Mouse (Mus musculus) liver, embryonic 11.5 days (tissue): Measurements from ENCODE around the gene Traf2. TPM values are rescaled to one million over a fixed set of nuclear protein-coding genes. Genes with fewer than 3 reads are reported as not detected.

Source experiments
- ATAC-seq: fragments of 200-750 bp; cut with Nextera tagmentation; replicated peaks from 2 replicates; pipeline ENCODE4 v1.8.0; 2017; ENCODE audit warnings: moderate number of reproducible peaks, mild to moderate bottlenecking, moderate TSS enrichment, moderate library complexity; ENCODE audit not compliant: low FRiP score
- DNase-seq: peaks from one replicate; pipeline ENCODE4 v3.0.0-alpha.2; 2017; ENCODE audit warnings: low spot score
- H3K27ac ChIP-seq: fragments of 300-500 bp; sonication (generic); 2 replicates; pipeline ENCODE4 v1.5.1; 2014; ENCODE audit warnings: mild to moderate bottlenecking, low read depth, low read length, control low read depth
- H3K27me3 ChIP-seq: fragments of 300-500 bp; sonication (generic); replicated peaks from 2 replicates; pipeline ENCODE4 v1.6.1; 2014; ENCODE audit warnings: low read length, mixed read lengths; ENCODE audit not compliant: control insufficient read depth, insufficient read depth
- H3K36me3 ChIP-seq: fragments of 300-500 bp; sonication (generic); 2 replicates; pipeline ENCODE4 v1.6.1; 2014; ENCODE audit warnings: mild to moderate bottlenecking, low read length, moderate library complexity, mixed read lengths; ENCODE audit not compliant: control insufficient read depth, insufficient read depth
- H3K4me1 ChIP-seq: fragments of 300-500 bp; sonication (generic); replicated peaks from 2 replicates; pipeline ENCODE4 v1.6.1; 2014; ENCODE audit warnings: low read length, mixed read lengths; ENCODE audit not compliant: control insufficient read depth, insufficient read depth
- H3K4me2 ChIP-seq: fragments of 300-500 bp; sonication (generic); 2 replicates; pipeline ENCODE4 v1.6.1; 2014; ENCODE audit warnings: mild to moderate bottlenecking, control low read depth, moderate library complexity
- H3K4me3 ChIP-seq: fragments of 300-500 bp; sonication (generic); 2 replicates; pipeline ENCODE4 v1.5.1; 2014; ENCODE audit warnings: low read depth, low read length, control low read depth
- H3K9ac ChIP-seq: fragments of 300-500 bp; sonication (generic); 2 replicates; pipeline ENCODE4 v1.6.1; 2014; ENCODE audit warnings: low read depth, low read length, control low read depth
- H3K9me3 ChIP-seq: fragments of 300-500 bp; sonication (generic); 2 replicates; pipeline ENCODE4 v1.6.1; 2016; ENCODE audit warnings: low read length, inconsistent platforms, mixed read lengths; ENCODE audit not compliant: control insufficient read depth
- WGBS: fragments of 180-500 bp; shearing (Covaris S2); extraction: QIAGEN DNeasy Blood & Tissue Kit; methylation state at CpG from one replicate; pipeline ENCODE4 v1.1.7; 2014; 5-methylcytosine and 5-hydroxymethylcytosine counted together
- polyA plus RNA-seq: library from polyadenylated mRNA; unstranded; fragments of >200 nt; fragmentation: Nextera tagmentation; extraction: Ambion mirVana; gene quantifications from 2 replicates; pipeline ENCODE4 v1.2.1, GENCODE M21; 2014

Gene Traf2
- polyA plus RNA-seq, 1 experiment from 2014 or later = 28.0 TPM

DNA sequence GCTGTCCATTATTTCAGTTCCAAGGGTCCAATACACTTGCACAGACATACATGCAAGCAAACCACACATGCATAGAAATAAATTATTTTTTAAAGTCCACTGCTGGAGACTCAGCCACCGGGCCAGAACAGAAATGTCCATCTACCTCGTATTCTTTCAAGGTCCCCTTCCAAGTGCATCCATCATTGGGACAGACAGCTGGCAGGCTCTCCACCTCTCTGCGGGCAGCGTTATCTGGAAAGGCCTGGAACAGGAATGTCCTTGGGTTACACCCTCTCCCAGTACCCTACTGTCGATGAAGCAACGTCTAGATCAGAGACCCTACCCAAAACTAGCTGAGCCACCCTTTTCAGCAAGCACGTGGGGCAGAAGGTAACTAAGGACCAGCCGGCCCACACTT is 10.2 kb downstream of the Traf2 start:
- DNase-seq (no peak), ATAC-seq (no peak)
- no peak overlapping the region for H3K4me3 ChIP-seq
- H3K36me3 ChIP-seq = peaks cover 19% of the 10 kb centered on the region; the same call in 1 of the 2 replicates
- H3K27me3 ChIP-seq = no peaks in the 10 kb centered on the region
- no peak overlapping the region for H3K4me2 ChIP-seq
- no peak overlapping the region for H3K9ac ChIP-seq
- no peaks in the 10 kb centered on the region for H3K9me3 ChIP-seq
- no peaks in the 10 kb centered on the region for H3K4me1 ChIP-seq
- no peak overlapping the region for H3K27ac ChIP-seq
- WGBS = 84% methylated on average over 8 of the region's 8 CpGs

DNA sequence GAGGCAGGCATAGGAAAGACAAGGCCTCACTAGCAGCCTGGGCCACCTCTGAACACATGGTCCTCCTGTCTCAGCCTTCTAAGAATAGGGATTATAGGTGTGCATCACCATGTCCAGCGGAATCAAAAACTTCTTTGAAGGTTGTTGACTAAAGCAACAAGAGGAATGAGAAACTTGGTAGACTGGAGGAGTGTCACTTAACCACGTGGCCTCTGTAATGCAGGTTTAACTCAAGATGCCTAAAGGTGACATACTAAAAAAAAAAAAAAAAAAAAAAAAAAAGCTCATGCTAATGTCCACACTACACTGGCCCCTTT is 11.9 kb downstream of the Traf2 start:
- H3K9me3 ChIP-seq = no peaks in the 10 kb centered on the region
- ATAC-seq (no peak), DNase-seq (no peak)
- no peaks in the 10 kb centered on the region for H3K4me1 ChIP-seq
- peaks cover 24% of the 10 kb centered on the region for H3K36me3 ChIP-seq
- no peak overlapping the region for H3K9ac ChIP-seq
- H3K4me2 ChIP-seq = no peak overlapping the region
- H3K27me3 ChIP-seq = no peaks in the 10 kb centered on the region
- H3K4me3 ChIP-seq = no peak overlapping the region
- H3K27ac ChIP-seq = no peak overlapping the region
- 96% methylated on average over 2 of the region's 2 CpGs for WGBS

DNA sequence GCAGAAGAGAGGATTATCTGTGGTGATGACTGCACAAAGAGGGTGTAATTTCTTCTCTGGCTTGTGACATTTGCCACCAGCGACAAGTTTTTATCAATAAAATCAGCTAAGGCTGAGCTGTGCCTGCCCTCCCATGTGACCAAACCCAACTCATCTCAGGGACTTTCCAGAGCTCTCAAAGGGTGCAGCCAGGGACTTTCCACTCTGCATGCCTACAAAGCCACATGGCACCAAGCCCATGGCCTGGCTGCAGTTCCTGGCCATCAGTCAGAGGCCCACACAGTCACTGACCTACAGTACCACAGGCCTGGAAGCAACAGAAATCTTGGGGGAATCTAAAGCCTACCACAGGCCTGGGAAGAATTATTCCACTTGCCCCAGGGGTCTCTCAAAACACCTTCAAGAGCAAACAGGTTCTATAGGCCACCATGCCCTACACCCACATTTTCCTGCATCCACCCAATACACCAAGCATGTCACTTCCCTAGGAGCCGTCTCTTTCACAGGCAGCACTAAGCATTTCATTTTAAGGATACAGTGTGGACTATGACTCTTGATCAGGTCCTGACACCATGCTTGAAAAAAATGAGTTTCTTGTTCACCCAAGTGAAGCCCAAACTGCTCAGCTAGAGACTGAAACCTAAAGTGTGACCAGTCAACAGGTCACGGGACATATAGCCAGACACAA is 12.4 kb downstream of the Traf2 start:
- Histone ChIP-seq H3K27me3 (no peaks in the 10 kb centered on the region), H3K4me2 (no peak overlapping the region), H3K4me1 (no peaks in the 10 kb centered on the region), H3K9me3 (no peaks in the 10 kb centered on the region), H3K36me3 (peaks cover 24% of the 10 kb centered on the region), H3K27ac (no peak overlapping the region), H3K4me3 (no peak overlapping the region), H3K9ac (no peak overlapping the region)
- no peak for ATAC-seq
- no peak for DNase-seq
- WGBS = 81% methylated on average over 3 of the region's 3 CpGs

DNA sequence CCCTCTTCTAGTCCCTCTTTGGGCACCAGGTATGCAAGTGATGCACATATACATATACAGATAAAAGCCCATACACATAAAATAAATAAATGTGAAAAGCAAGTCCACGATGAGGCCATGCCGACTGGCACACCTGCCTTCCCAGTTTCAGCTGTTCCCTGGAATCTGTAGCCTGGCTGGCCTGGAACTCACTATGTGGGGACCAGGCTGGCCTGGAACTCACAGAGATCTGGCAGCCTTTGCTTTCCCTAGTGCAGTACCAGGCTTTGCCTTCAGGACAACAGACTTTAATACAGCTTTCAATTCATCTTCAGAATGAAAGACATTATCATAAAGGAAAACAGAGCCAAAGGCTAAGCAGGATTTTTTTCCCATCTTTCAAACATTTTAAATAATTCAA is 13.0 kb downstream of the Traf2 start:
- DNase-seq (no peak), ATAC-seq (no peak)
- H3K4me1 ChIP-seq = no peaks in the 10 kb centered on the region
- no peak overlapping the region for H3K27ac ChIP-seq
- H3K27me3 ChIP-seq = no peaks in the 10 kb centered on the region
- no peak overlapping the region for H3K4me2 ChIP-seq
- 90% methylated on average over 2 of the region's 2 CpGs for WGBS
- peaks cover 30% of the 10 kb centered on the region for H3K36me3 ChIP-seq
- H3K4me3 ChIP-seq = no peak overlapping the region
- H3K9ac ChIP-seq = no peak overlapping the region
- no peaks in the 10 kb centered on the region for H3K9me3 ChIP-seq

DNA sequence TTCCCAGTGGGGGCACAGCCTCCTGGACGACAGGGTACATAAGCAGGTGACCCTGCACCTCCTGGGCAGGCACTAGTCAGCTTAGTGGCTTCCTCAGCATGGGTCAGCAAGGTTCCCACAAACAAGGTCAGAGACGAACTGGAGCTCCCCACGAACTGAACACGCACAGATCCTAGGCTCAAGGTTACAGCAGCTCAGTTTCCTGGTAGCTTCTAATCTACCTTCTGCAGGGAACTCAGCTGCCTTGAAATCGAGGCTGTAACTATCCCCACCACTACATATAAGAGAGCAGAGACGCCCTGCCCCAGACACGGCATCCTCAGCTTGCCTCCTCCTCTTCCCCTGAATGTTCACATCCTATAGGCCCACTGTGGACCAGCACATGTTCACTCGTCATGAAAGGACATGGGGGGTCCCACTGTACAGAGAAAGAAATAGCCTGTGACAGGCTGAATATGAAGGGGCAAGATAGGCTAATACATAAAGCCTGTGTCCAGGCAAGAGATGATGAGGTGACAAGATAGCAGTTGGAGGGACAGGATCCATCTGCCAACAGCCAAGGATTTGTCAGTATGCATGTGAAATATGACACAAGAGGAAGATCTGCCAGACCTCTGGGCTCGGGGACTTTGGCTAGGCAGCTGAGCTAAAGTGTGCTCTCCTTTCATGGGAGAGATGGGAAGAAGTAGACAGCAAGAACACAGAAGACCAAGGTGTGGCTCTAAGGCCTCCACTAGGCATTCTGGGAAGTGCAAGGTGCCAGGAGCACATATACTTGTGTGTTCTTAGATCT is 20.0 kb downstream of the Traf2 start:
- Histone ChIP-seq H3K4me1 (no peaks in the 10 kb centered on the region), H3K4me3 (no peak overlapping the region), H3K27ac (no peak overlapping the region), H3K4me2 (no peak overlapping the region), H3K9ac (no peak overlapping the region), H3K27me3 (no peaks in the 10 kb centered on the region), H3K9me3 (no peaks in the 10 kb centered on the region), H3K36me3 (peaks cover 67% of the 10 kb centered on the region)
- WGBS = 83% methylated on average over 9 of the region's 9 CpGs
- ATAC-seq = no peak
- DNase-seq = no peak

DNA sequence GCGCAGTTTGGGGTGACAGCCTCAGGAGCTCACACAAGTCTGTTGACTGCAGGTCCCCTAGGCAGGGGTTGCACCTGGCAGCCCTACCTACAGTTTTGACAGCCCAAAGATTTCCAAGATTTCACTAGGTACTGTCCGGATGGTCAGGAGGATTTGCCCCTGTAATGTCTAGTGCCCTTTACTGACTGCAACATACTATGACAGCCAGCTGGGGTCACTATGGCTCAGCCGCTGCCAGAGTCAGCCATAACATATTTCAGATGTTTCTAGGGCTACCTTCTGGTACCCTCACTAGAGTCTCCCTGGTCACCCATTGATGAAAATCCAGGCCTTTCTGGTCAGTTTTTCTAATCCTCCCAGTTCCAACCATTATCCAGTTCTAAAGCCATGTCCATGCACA is 36.8 kb downstream of the Traf2 start:
- H3K4me1 ChIP-seq = no peaks in the 10 kb centered on the region
- DNase-seq = no peak
- H3K4me3 ChIP-seq = no peak overlapping the region
- H3K36me3 ChIP-seq = no peaks in the 10 kb centered on the region; the same call in 1 of the 2 replicates
- H3K27ac ChIP-seq = no peak overlapping the region
- H3K4me2 ChIP-seq = no peak overlapping the region
- 77% methylated on average over 3 of the region's 3 CpGs for WGBS
- H3K9me3 ChIP-seq = no peaks in the 10 kb centered on the region
- no peak for ATAC-seq
- no peaks in the 10 kb centered on the region for H3K27me3 ChIP-seq
- no peak overlapping the region for H3K9ac ChIP-seq

DNA sequence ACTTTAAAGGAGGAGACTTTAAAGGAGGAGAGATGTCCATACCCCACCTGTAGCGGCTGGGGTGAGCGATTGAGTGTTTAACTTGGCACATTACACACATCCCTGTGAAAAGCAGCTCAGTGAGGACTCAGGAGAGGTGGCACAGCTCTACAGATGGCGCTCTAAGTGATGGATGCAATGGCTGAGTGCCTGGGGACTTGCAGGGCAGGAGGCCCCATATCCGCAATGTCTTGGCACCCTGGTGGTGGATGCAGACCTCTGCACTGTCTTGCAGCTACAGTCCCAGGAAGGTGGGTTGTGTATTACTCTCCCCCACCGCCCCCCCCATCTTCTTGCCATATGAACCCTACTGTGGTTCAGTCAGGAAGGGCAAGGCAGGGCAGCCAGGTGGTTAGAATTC is 39.8 kb downstream of the Traf2 start:
- Histone ChIP-seq H3K27me3 (no peaks in the 10 kb centered on the region), H3K4me2 (no peak overlapping the region), H3K27ac (no peak overlapping the region), H3K4me3 (no peak overlapping the region), H3K4me1 (peaks cover 16% of the 10 kb centered on the region), H3K9ac (no peak overlapping the region), H3K36me3 (peaks cover 7% of the 10 kb centered on the region), H3K9me3 (no peaks in the 10 kb centered on the region)
- DNase-seq = no peak
- no peak for ATAC-seq
- WGBS = 44% methylated on average over 5 of the region's 5 CpGs

DNA sequence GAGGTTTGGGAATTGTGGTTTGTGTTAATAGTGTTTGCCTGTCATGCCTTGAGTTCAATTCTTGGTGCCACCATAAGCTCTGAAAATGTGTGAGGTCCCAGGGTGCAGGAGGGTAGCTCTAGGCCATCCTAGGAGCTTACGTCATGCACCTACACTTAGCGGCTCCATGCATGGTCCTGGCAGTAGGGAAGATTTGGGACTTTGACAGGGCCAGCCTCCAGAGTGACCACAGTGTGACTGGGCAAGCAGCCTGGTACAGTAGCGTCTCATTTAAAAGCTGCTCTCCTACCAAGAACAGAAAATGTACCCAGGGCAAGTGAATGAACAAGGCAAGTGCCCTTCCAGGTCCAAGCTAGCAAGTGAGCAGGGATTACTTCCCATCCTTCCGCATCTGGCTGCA is 40.9 kb downstream of the Traf2 start:
- Histone ChIP-seq H3K4me3 (no peak overlapping the region), H3K4me2 (no peak overlapping the region), H3K27me3 (no peaks in the 10 kb centered on the region), H3K36me3 (peaks cover 7% of the 10 kb centered on the region), H3K27ac (no peak overlapping the region), H3K9me3 (no peaks in the 10 kb centered on the region), H3K4me1 (peaks cover 23% of the 10 kb centered on the region), H3K9ac (no peak overlapping the region)
- 92% methylated on average over 4 of the region's 4 CpGs for WGBS
- no peak for DNase-seq
- no peak for ATAC-seq

DNA sequence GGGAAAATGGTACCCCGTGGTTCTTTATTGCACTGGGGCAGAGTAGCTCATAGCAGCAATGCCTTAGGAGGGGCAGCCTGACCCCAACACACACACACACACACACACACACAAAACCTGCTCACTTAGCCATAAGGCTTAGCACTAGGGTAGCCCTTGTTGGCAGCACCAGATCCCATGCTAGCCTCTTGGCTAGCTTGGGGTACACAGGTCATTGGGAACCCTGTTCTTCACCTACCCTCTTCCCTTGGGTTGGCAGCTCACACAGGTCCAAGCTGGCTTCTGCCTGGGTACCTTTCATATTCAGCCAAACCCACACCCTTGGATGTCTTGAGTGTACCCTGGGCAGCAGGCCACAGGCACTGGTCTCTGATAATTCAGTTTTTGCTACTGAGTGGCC is 41.7 kb downstream of the Traf2 start:
- 71% methylated on average over 1 of the region's 1 CpGs for WGBS
- H3K27ac ChIP-seq = no peak overlapping the region
- H3K27me3 ChIP-seq = no peaks in the 10 kb centered on the region
- H3K36me3 ChIP-seq = peaks cover 7% of the 10 kb centered on the region
- peaks cover 25% of the 10 kb centered on the region for H3K4me1 ChIP-seq
- no peak for DNase-seq
- no peak for ATAC-seq
- no peak overlapping the region for H3K4me2 ChIP-seq
- no peak overlapping the region for H3K4me3 ChIP-seq
- H3K9me3 ChIP-seq = no peaks in the 10 kb centered on the region
- H3K9ac ChIP-seq = no peak overlapping the region
